Mouse (Mus musculus): ENCODE data around the gene Cers5. TPM values are rescaled to one million over a fixed set of nuclear protein-coding genes. Genes with fewer than 3 reads are reported as not detected.
A peak's percentile ranks its signal among the peaks of the same experiment; 100 is the strongest.

Cers5 gene
- polyA plus RNA-seq, 1 experiment from 2014 or later: 61.6 TPM

- ATAC-seq (ENCODE audit: low FRiP score) (no peak), DNase-seq (ENCODE audit: low spot score) (no peak)
- Histone ChIP-seq H3K4me3 (ENCODE audit: low read depth, low read length) (no peak overlapping the region), H3K4me2 (replicated peaks; ENCODE audit: low read depth, low read length) (no peak overlapping the region), H3K27ac (ENCODE audit: low read depth, low read length) (no peak overlapping the region), H3K27me3 (ENCODE audit: control insufficient read depth, insufficient read depth, low read length) (no peaks in the 10 kb centered on the region), H3K36me3 (ENCODE audit: control insufficient read depth, insufficient read depth, low read length) (no peaks in the 10 kb centered on the region), H3K9ac (ENCODE audit: low read depth, low read length) (no peak overlapping the region), H3K9me3 (ENCODE audit: control insufficient read depth, low read length) (no peaks in the 10 kb centered on the region), H3K4me1 (replicated peaks; ENCODE audit: control insufficient read depth, insufficient read depth, low read length) (no peaks in the 10 kb centered on the region)
- WGBS: 83% methylated on average over 9 of the region's 9 CpGs
Measured at GRCm38 (mm10) chr15:99796735-99797134, 24.1 kb upstream of the Cers5 start.

- Histone ChIP-seq H3K4me3 (ENCODE audit: low read depth, low read length) (no peak overlapping the region), H3K27ac (ENCODE audit: low read depth, low read length) (no peak overlapping the region), H3K4me1 (replicated peaks; ENCODE audit: control insufficient read depth, insufficient read depth, low read length) (no peaks in the 10 kb centered on the region), H3K4me2 (replicated peaks; ENCODE audit: low read depth, low read length) (no peak overlapping the region), H3K36me3 (ENCODE audit: control insufficient read depth, insufficient read depth, low read length) (no peaks in the 10 kb centered on the region), H3K9me3 (ENCODE audit: control insufficient read depth, low read length) (no peaks in the 10 kb centered on the region), H3K9ac (ENCODE audit: low read depth, low read length) (no peak overlapping the region), H3K27me3 (ENCODE audit: control insufficient read depth, insufficient read depth, low read length) (no peaks in the 10 kb centered on the region)
- WGBS: 86% methylated on average over 3 of the region's 3 CpGs
- no peak for DNase-seq (ENCODE audit: low spot score)
- no peak for ATAC-seq (ENCODE audit: low FRiP score)
Measured at GRCm38 (mm10) chr15:99796066-99796465, 23.4 kb upstream of the Cers5 start.

- ATAC-seq (ENCODE audit: low FRiP score) (no peak), DNase-seq (ENCODE audit: low spot score) (no peak)
- H3K27ac ChIP-seq (ENCODE audit: low read depth, low read length): no peak overlapping the region
- H3K27me3 ChIP-seq (ENCODE audit: control insufficient read depth, insufficient read depth, low read length): no peaks in the 10 kb centered on the region
- H3K9me3 ChIP-seq (ENCODE audit: control insufficient read depth, low read length): no peaks in the 10 kb centered on the region
- H3K4me1 ChIP-seq (replicated peaks; ENCODE audit: control insufficient read depth, insufficient read depth, low read length): no peaks in the 10 kb centered on the region
- no peak overlapping the region for H3K4me2 ChIP-seq (replicated peaks; ENCODE audit: low read depth, low read length)
- WGBS: 95% methylated on average over 16 of the region's 16 CpGs
- no peak overlapping the region for H3K9ac ChIP-seq (ENCODE audit: low read depth, low read length)
- no peak overlapping the region for H3K4me3 ChIP-seq (ENCODE audit: low read depth, low read length)
- H3K36me3 ChIP-seq (ENCODE audit: control insufficient read depth, insufficient read depth, low read length): no peaks in the 10 kb centered on the region
Measured at GRCm38 (mm10) chr15:99792221-99792815, 19.6 kb upstream of the Cers5 start.

GRCm38 (mm10) chr15:99791003-99791402 is 18.3 kb upstream of the Cers5 start:
- Histone ChIP-seq H3K27ac (ENCODE audit: low read depth, low read length) (no peak overlapping the region), H3K4me3 (ENCODE audit: low read depth, low read length) (no peak overlapping the region), H3K36me3 (ENCODE audit: control insufficient read depth, insufficient read depth, low read length) (no peaks in the 10 kb centered on the region), H3K9ac (ENCODE audit: low read depth, low read length) (no peak overlapping the region), H3K9me3 (ENCODE audit: control insufficient read depth, low read length) (no peaks in the 10 kb centered on the region), H3K4me1 (replicated peaks; ENCODE audit: control insufficient read depth, insufficient read depth, low read length) (no peaks in the 10 kb centered on the region), H3K27me3 (ENCODE audit: control insufficient read depth, insufficient read depth, low read length) (no peaks in the 10 kb centered on the region), H3K4me2 (replicated peaks; ENCODE audit: low read depth, low read length) (no peak overlapping the region)
- DNase-seq (ENCODE audit: low spot score) (no peak), ATAC-seq (ENCODE audit: low FRiP score) (no peak)
- WGBS: 93% methylated on average over 3 of the region's 3 CpGs

GRCm38 (mm10) chr15:99790464-99790863 is 17.8 kb upstream of the Cers5 start:
- no peak overlapping the region for H3K9ac ChIP-seq (ENCODE audit: low read depth, low read length)
- no peaks in the 10 kb centered on the region for H3K9me3 ChIP-seq (ENCODE audit: control insufficient read depth, low read length)
- no peaks in the 10 kb centered on the region for H3K27me3 ChIP-seq (ENCODE audit: control insufficient read depth, insufficient read depth, low read length)
- ATAC-seq (ENCODE audit: low FRiP score): no peak
- no peak for DNase-seq (ENCODE audit: low spot score)
- no peak overlapping the region for H3K4me3 ChIP-seq (ENCODE audit: low read depth, low read length)
- H3K36me3 ChIP-seq (ENCODE audit: control insufficient read depth, insufficient read depth, low read length): no peaks in the 10 kb centered on the region
- H3K4me2 ChIP-seq (replicated peaks; ENCODE audit: low read depth, low read length): no peak overlapping the region
- 90% methylated on average over 6 of the region's 6 CpGs for WGBS
- H3K27ac ChIP-seq (ENCODE audit: low read depth, low read length): no peak overlapping the region
- no peaks in the 10 kb centered on the region for H3K4me1 ChIP-seq (replicated peaks; ENCODE audit: control insufficient read depth, insufficient read depth, low read length)

GRCm38 (mm10) chr15:99787625-99788120 is 15.0 kb upstream of the Cers5 start:
- Histone ChIP-seq H3K36me3 (ENCODE audit: control insufficient read depth, insufficient read depth, low read length) (no peaks in the 10 kb centered on the region), H3K4me1 (replicated peaks; ENCODE audit: control insufficient read depth, insufficient read depth, low read length) (no peaks in the 10 kb centered on the region), H3K9me3 (ENCODE audit: control insufficient read depth, low read length) (no peaks in the 10 kb centered on the region), H3K4me3 (ENCODE audit: low read depth, low read length) (no peak overlapping the region), H3K27me3 (ENCODE audit: control insufficient read depth, insufficient read depth, low read length) (no peaks in the 10 kb centered on the region), H3K4me2 (replicated peaks; ENCODE audit: low read depth, low read length) (no peak overlapping the region), H3K27ac (ENCODE audit: low read depth, low read length) (no peak overlapping the region), H3K9ac (ENCODE audit: low read depth, low read length) (no peak overlapping the region)
- DNase-seq (ENCODE audit: low spot score): no peak
- ATAC-seq (ENCODE audit: low FRiP score): no peak
- 70% methylated on average over 9 of the region's 9 CpGs for WGBS

GRCm38 (mm10) chr15:99778677-99779335 is 6.1 kb upstream of the Cers5 start:
- H3K4me3 ChIP-seq (ENCODE audit: low read depth, low read length): no peak overlapping the region
- no peak overlapping the region for H3K4me2 ChIP-seq (replicated peaks; ENCODE audit: low read depth, low read length)
- ATAC-seq (ENCODE audit: low FRiP score): no peak
- 94% methylated on average over 16 of the region's 16 CpGs for WGBS
- no peaks in the 10 kb centered on the region for H3K27me3 ChIP-seq (ENCODE audit: control insufficient read depth, insufficient read depth, low read length)
- H3K36me3 ChIP-seq (ENCODE audit: control insufficient read depth, insufficient read depth, low read length): no peaks in the 10 kb centered on the region
- no peaks in the 10 kb centered on the region for H3K4me1 ChIP-seq (replicated peaks; ENCODE audit: control insufficient read depth, insufficient read depth, low read length)
- no peak for DNase-seq (ENCODE audit: low spot score)
- no peak overlapping the region for H3K27ac ChIP-seq (ENCODE audit: low read depth, low read length)
- H3K9me3 ChIP-seq (ENCODE audit: control insufficient read depth, low read length): no peaks in the 10 kb centered on the region
- no peak overlapping the region for H3K9ac ChIP-seq (ENCODE audit: low read depth, low read length)

- H3K27ac ChIP-seq (ENCODE audit: low read depth, low read length): no peak overlapping the region
- H3K9me3 ChIP-seq (ENCODE audit: control insufficient read depth, low read length): no peaks in the 10 kb centered on the region
- ATAC-seq (ENCODE audit: low FRiP score) (no peak), DNase-seq (ENCODE audit: low spot score) (peak; percentile 75)
- no peak overlapping the region for H3K4me3 ChIP-seq (ENCODE audit: low read depth, low read length)
- WGBS: 29% methylated on average over 7 of the region's 7 CpGs
- no peaks in the 10 kb centered on the region for H3K36me3 ChIP-seq (ENCODE audit: control insufficient read depth, insufficient read depth, low read length)
- no peak overlapping the region for H3K4me2 ChIP-seq (replicated peaks; ENCODE audit: low read depth, low read length)
- no peaks in the 10 kb centered on the region for H3K27me3 ChIP-seq (ENCODE audit: control insufficient read depth, insufficient read depth, low read length)
- no peak overlapping the region for H3K9ac ChIP-seq (ENCODE audit: low read depth, low read length)
- no peaks in the 10 kb centered on the region for H3K4me1 ChIP-seq (replicated peaks; ENCODE audit: control insufficient read depth, insufficient read depth, low read length)
Measured at GRCm38 (mm10) chr15:99778148-99778547, 5.5 kb upstream of the Cers5 start.

GRCm38 (mm10) chr15:99772925-99773324 is 240 bp upstream of the Cers5 start:
- Histone ChIP-seq H3K9me3 (ENCODE audit: control insufficient read depth, low read length) (no peaks in the 10 kb centered on the region), H3K4me2 (replicated peaks; ENCODE audit: low read depth, low read length) (no peak overlapping the region), H3K9ac (ENCODE audit: low read depth, low read length) (no peak overlapping the region), H3K27ac (ENCODE audit: low read depth, low read length) (no peak overlapping the region), H3K4me3 (ENCODE audit: low read depth, low read length) (no peak overlapping the region), H3K36me3 (ENCODE audit: control insufficient read depth, insufficient read depth, low read length) (no peaks in the 10 kb centered on the region), H3K4me1 (replicated peaks; ENCODE audit: control insufficient read depth, insufficient read depth, low read length) (no peaks in the 10 kb centered on the region; the same call in 1 of the 2 replicates), H3K27me3 (ENCODE audit: control insufficient read depth, insufficient read depth, low read length) (no peaks in the 10 kb centered on the region)
- peak; percentile 17 for DNase-seq (ENCODE audit: low spot score)
- no peak for ATAC-seq (ENCODE audit: low FRiP score)
- WGBS: 29% methylated on average over 3 of the region's 3 CpGs

Measured in hindbrain, embryonic 11.5 days (tissue).